Mouse (Mus musculus): ENCODE measurements around the gene BC049352. TPM values are rescaled to one million over a fixed set of nuclear protein-coding genes. Genes with fewer than 3 reads are reported as not detected.

The BC049352 gene
- polyA plus RNA-seq, 1 experiment from 2014 or later: not detected

- Histone ChIP-seq H3K9me3 (ENCODE audit: control insufficient read depth, low read length) (no peaks in the 10 kb centered on the region), H3K27ac (replicated peaks in 1 of 2; ENCODE audit: control insufficient read depth in 1 of 2, insufficient read depth in 1 of 2, low read depth in 2 of 2, low read length in 2 of 2) (no peak overlapping the region), H3K4me2 (ENCODE audit: low read length) (no peak overlapping the region), H3K9ac (ENCODE audit: low read length) (no peak overlapping the region), H3K4me3 (ENCODE audit: control insufficient read depth in 1 of 2, insufficient read depth in 1 of 2, low read depth in 1 of 2, low read length in 2 of 2) (no peak overlapping the region), H3K4me1 (ENCODE audit: control insufficient read depth in 2 of 2, insufficient read depth in 2 of 2, low read length in 2 of 2) (no peaks in the 10 kb centered on the region), H3K36me3 (ENCODE audit: control insufficient read depth, insufficient read depth, low read length) (no peaks in the 10 kb centered on the region), H3K27me3 (ENCODE audit: control insufficient read depth, insufficient read depth, low read length) (0 out of 2 replicates have a peak, but pooled peaks cover 3% of the 10 kb centered on the region)
- ATAC-seq (ENCODE audit: insufficient number of reproducible peaks, insufficient read depth, low FRiP score, low read depth): no peak
- WGBS: 74% methylated on average over 5 of the region's 5 CpGs
These were observed 2.5 kb upstream of the BC049352 start for GRCm38 (mm10) chr9:45179282-45179681.

GRCm38 (mm10) chr9:45182521-45182920 lies 714 bp downstream of the BC049352 start:
- no peak overlapping the region for H3K9ac ChIP-seq (ENCODE audit: low read length)
- H3K36me3 ChIP-seq (ENCODE audit: control insufficient read depth, insufficient read depth, low read length): no peaks in the 10 kb centered on the region
- no peaks in the 10 kb centered on the region for H3K9me3 ChIP-seq (ENCODE audit: control insufficient read depth, low read length)
- ATAC-seq (ENCODE audit: insufficient number of reproducible peaks, insufficient read depth, low FRiP score, low read depth): no peak
- H3K27ac ChIP-seq (replicated peaks in 1 of 2; ENCODE audit: control insufficient read depth in 1 of 2, insufficient read depth in 1 of 2, low read depth in 2 of 2, low read length in 2 of 2): no peak overlapping the region
- 45% methylated on average over 3 of the region's 3 CpGs for WGBS
- no peak overlapping the region for H3K4me3 ChIP-seq (ENCODE audit: control insufficient read depth in 1 of 2, insufficient read depth in 1 of 2, low read depth in 1 of 2, low read length in 2 of 2)
- no peak overlapping the region for H3K4me2 ChIP-seq (ENCODE audit: low read length)
- H3K4me1 ChIP-seq (ENCODE audit: control insufficient read depth in 2 of 2, insufficient read depth in 2 of 2, low read length in 2 of 2): no peaks in the 10 kb centered on the region
- H3K27me3 ChIP-seq (ENCODE audit: control insufficient read depth, insufficient read depth, low read length): 0 out of 2 replicates have a peak, but pooled peaks cover 3% of the 10 kb centered on the region

DNA sequence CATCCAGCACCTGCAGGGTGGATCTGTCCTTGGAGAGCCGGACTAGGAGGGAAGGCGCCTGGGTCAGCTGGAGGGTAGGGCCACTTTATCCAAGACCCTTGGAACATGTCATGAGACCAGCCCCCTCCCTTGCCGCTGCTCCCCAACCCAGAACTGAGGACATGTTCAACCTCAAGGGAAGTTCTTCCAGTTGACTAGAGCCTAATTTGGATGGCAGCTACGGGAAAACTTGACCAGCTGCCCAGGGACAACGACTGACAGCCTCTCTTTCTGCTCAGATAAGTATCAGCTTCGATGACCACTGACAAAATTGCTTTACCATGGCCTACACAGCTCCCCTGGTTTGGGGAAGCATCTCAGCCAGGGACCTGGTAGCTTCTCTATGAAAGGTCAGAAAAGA lies 1.5 kb downstream of the BC049352 start:
- no peaks in the 10 kb centered on the region for H3K9me3 ChIP-seq (ENCODE audit: control insufficient read depth, low read length)
- H3K4me2 ChIP-seq (ENCODE audit: low read length): no peak overlapping the region
- no peak overlapping the region for H3K9ac ChIP-seq (ENCODE audit: low read length)
- no peaks in the 10 kb centered on the region for H3K4me1 ChIP-seq (ENCODE audit: control insufficient read depth in 2 of 2, insufficient read depth in 2 of 2, low read length in 2 of 2)
- no peaks in the 10 kb centered on the region for H3K36me3 ChIP-seq (ENCODE audit: control insufficient read depth, insufficient read depth, low read length)
- no peak overlapping the region for H3K27ac ChIP-seq (replicated peaks in 1 of 2; ENCODE audit: control insufficient read depth in 1 of 2, insufficient read depth in 1 of 2, low read depth in 2 of 2, low read length in 2 of 2)
- H3K4me3 ChIP-seq (ENCODE audit: control insufficient read depth in 1 of 2, insufficient read depth in 1 of 2, low read depth in 1 of 2, low read length in 2 of 2): no peak overlapping the region
- 0 out of 2 replicates have a peak, but pooled peaks cover 3% of the 10 kb centered on the region for H3K27me3 ChIP-seq (ENCODE audit: control insufficient read depth, insufficient read depth, low read length)
- WGBS: 73% methylated on average over 6 of the region's 6 CpGs
- ATAC-seq (ENCODE audit: insufficient number of reproducible peaks, insufficient read depth, low FRiP score, low read depth): no peak

DNA sequence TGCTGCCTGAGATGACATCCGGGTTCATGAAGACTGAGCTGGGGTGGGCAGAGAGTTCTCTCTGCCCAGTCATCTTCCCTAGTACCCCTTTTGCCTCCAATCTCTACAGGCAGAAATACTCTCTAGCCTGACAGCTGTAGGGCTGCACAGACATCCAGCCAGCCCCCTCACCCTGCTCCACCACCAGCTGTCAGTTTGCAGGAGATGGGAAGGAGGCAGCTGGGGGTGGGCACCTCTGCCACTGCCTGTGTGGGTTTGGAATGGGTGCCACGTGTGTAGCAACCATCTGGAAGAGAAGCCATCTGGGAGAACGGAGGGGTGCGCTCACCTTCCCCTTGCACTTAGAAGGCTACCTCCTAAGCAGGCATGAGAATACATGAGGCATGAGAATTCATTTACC lies 3.4 kb downstream of the BC049352 start:
- 69% methylated on average over 4 of the region's 4 CpGs for WGBS
- Histone ChIP-seq H3K4me2 (ENCODE audit: low read length) (no peak overlapping the region), H3K36me3 (ENCODE audit: control insufficient read depth, insufficient read depth, low read length) (no peaks in the 10 kb centered on the region), H3K27ac (replicated peaks in 1 of 2; ENCODE audit: control insufficient read depth in 1 of 2, insufficient read depth in 1 of 2, low read depth in 2 of 2, low read length in 2 of 2) (no peak overlapping the region), H3K4me1 (ENCODE audit: control insufficient read depth in 2 of 2, insufficient read depth in 2 of 2, low read length in 2 of 2) (no peaks in the 10 kb centered on the region), H3K9ac (ENCODE audit: low read length) (no peak overlapping the region), H3K4me3 (ENCODE audit: control insufficient read depth in 1 of 2, insufficient read depth in 1 of 2, low read depth in 1 of 2, low read length in 2 of 2) (no peak overlapping the region), H3K27me3 (ENCODE audit: control insufficient read depth, insufficient read depth, low read length) (0 out of 2 replicates have a peak, but pooled peaks cover 3% of the 10 kb centered on the region), H3K9me3 (ENCODE audit: control insufficient read depth, low read length) (no peaks in the 10 kb centered on the region)
- ATAC-seq (ENCODE audit: insufficient number of reproducible peaks, insufficient read depth, low FRiP score, low read depth): no peak

GRCm38 (mm10) chr9:45188570-45189563 lies 7.1 kb downstream of the BC049352 start:
- no peaks in the 10 kb centered on the region for H3K9me3 ChIP-seq (ENCODE audit: control insufficient read depth, low read length)
- H3K36me3 ChIP-seq (ENCODE audit: control insufficient read depth, insufficient read depth, low read length): no peaks in the 10 kb centered on the region
- WGBS: 81% methylated on average over 10 of the region's 10 CpGs
- no peak overlapping the region for H3K4me2 ChIP-seq (ENCODE audit: low read length)
- no peaks in the 10 kb centered on the region for H3K27me3 ChIP-seq (ENCODE audit: control insufficient read depth, insufficient read depth, low read length)
- no peak overlapping the region for H3K27ac ChIP-seq (replicated peaks in 1 of 2; ENCODE audit: control insufficient read depth in 1 of 2, insufficient read depth in 1 of 2, low read depth in 2 of 2, low read length in 2 of 2)
- H3K4me3 ChIP-seq (ENCODE audit: control insufficient read depth in 1 of 2, insufficient read depth in 1 of 2, low read depth in 1 of 2, low read length in 2 of 2): no peak overlapping the region
- no peak for ATAC-seq (ENCODE audit: insufficient number of reproducible peaks, insufficient read depth, low FRiP score, low read depth)
- no peak overlapping the region for H3K9ac ChIP-seq (ENCODE audit: low read length)
- no peaks in the 10 kb centered on the region for H3K4me1 ChIP-seq (ENCODE audit: control insufficient read depth in 2 of 2, insufficient read depth in 2 of 2, low read length in 2 of 2)

- H3K4me2 ChIP-seq (ENCODE audit: low read length): no peak overlapping the region
- no peak for ATAC-seq (ENCODE audit: insufficient number of reproducible peaks, insufficient read depth, low FRiP score, low read depth)
- no peak overlapping the region for H3K9ac ChIP-seq (ENCODE audit: low read length)
- H3K27ac ChIP-seq (replicated peaks in 1 of 2; ENCODE audit: control insufficient read depth in 1 of 2, insufficient read depth in 1 of 2, low read depth in 2 of 2, low read length in 2 of 2): no peak overlapping the region
- no peaks in the 10 kb centered on the region for H3K36me3 ChIP-seq (ENCODE audit: control insufficient read depth, insufficient read depth, low read length)
- no peaks in the 10 kb centered on the region for H3K4me1 ChIP-seq (ENCODE audit: control insufficient read depth in 2 of 2, insufficient read depth in 2 of 2, low read length in 2 of 2)
- no peak overlapping the region for H3K4me3 ChIP-seq (ENCODE audit: control insufficient read depth in 1 of 2, insufficient read depth in 1 of 2, low read depth in 1 of 2, low read length in 2 of 2)
- WGBS: 86% methylated on average over 4 of the region's 4 CpGs
- no peaks in the 10 kb centered on the region for H3K9me3 ChIP-seq (ENCODE audit: control insufficient read depth, low read length)
- H3K27me3 ChIP-seq (ENCODE audit: control insufficient read depth, insufficient read depth, low read length): no peaks in the 10 kb centered on the region
These were observed 7.9 kb downstream of the BC049352 start for GRCm38 (mm10) chr9:45189661-45190174.

DNA sequence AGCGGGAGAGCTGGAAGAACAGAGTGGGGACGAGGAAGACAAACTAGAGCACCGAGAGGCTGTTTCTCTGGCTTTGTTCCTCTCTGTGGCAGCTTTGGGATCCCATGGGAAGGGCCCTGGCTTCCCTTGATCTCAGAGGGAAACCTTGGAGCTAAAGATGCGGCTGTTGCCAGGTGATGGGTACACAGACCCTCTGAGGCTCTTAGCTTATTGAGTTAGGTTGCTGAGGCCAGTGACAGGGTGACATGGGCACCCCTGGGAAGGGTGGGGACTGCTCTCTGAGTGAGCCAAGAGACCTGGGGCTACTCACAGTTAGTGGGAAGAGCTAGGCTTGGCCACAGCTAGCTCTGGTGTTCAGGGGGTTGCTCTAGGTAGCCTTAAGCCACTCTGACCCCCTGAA lies 13.7 kb downstream of the BC049352 start:
- no peaks in the 10 kb centered on the region for H3K27me3 ChIP-seq (ENCODE audit: control insufficient read depth, insufficient read depth, low read length)
- H3K4me3 ChIP-seq (ENCODE audit: control insufficient read depth in 1 of 2, insufficient read depth in 1 of 2, low read depth in 1 of 2, low read length in 2 of 2): no peak overlapping the region
- no peaks in the 10 kb centered on the region for H3K9me3 ChIP-seq (ENCODE audit: control insufficient read depth, low read length)
- H3K36me3 ChIP-seq (ENCODE audit: control insufficient read depth, insufficient read depth, low read length): no peaks in the 10 kb centered on the region
- 61% methylated on average over 4 of the region's 4 CpGs for WGBS
- no peak overlapping the region for H3K27ac ChIP-seq (replicated peaks in 1 of 2; ENCODE audit: control insufficient read depth in 1 of 2, insufficient read depth in 1 of 2, low read depth in 2 of 2, low read length in 2 of 2)
- no peak overlapping the region for H3K9ac ChIP-seq (ENCODE audit: low read length)
- no peak for ATAC-seq (ENCODE audit: insufficient number of reproducible peaks, insufficient read depth, low FRiP score, low read depth)
- H3K4me2 ChIP-seq (ENCODE audit: low read length): no peak overlapping the region
- no peaks in the 10 kb centered on the region for H3K4me1 ChIP-seq (ENCODE audit: control insufficient read depth in 2 of 2, insufficient read depth in 2 of 2, low read length in 2 of 2)

All from heart, embryonic 14.5 days (tissue).